In genomic region chr10:44456757-44457595, GRCm38 (mm10) we compare ENCODE assay signal across 8 mouse cellular contexts.
DNase-seq lines count a peak whose midpoint lies in the region; ATAC-seq lines count a peak whose summit lies in the region.

No protein-coding gene starts in this region.

- no peak for ATAC-seq in embryonic facial prominence, embryonic 11.5 days (replicated peaks; ENCODE audit: insufficient number of reproducible peaks, low FRiP score, low TSS enrichment, low read depth)
- no peak for ATAC-seq in midbrain, embryonic 16.5 days

- peak overlapping the region; percentile 53 for H3K4me3 ChIP-seq in embryonic facial prominence, embryonic 11.5 days (ENCODE audit: low read depth, low read length)
- peak overlapping the region; percentile 59 for H3K4me3 ChIP-seq in limb, embryonic 10.5 days
- H3K4me3 ChIP-seq in midbrain, embryonic 16.5 days (ENCODE audit: low read depth, low read length) = peak overlapping the region; percentile 72

- no peaks in the 10 kb centered on the region for H3K4me1 ChIP-seq in embryonic facial prominence, embryonic 11.5 days (ENCODE audit: control insufficient read depth, insufficient read depth, low read length)
- H3K4me1 ChIP-seq in limb, embryonic 10.5 days = peaks cover 66% of the 10 kb centered on the region
- H3K4me1 ChIP-seq in midbrain, embryonic 16.5 days (ENCODE audit: control insufficient read depth, insufficient read depth, low read length) = peaks cover 17% of the 10 kb centered on the region

- H3K4me2 ChIP-seq in embryonic facial prominence, embryonic 11.5 days (ENCODE audit: low read depth, low read length) = peak overlapping the region; percentile 95
- H3K4me2 ChIP-seq in midbrain, embryonic 16.5 days (ENCODE audit: low read length) = peak overlapping the region; percentile 97

- H3K36me3 ChIP-seq in embryonic facial prominence, embryonic 11.5 days (replicated peaks; ENCODE audit: control insufficient read depth, insufficient read depth, low read depth, low read length) = no peaks in the 10 kb centered on the region
- H3K36me3 ChIP-seq in limb, embryonic 10.5 days = no peaks in the 10 kb centered on the region
- H3K36me3 ChIP-seq in midbrain, embryonic 16.5 days (ENCODE audit: control insufficient read depth, insufficient read depth, low read length) = no peaks in the 10 kb centered on the region

- WGBS in embryonic facial prominence, embryonic 11.5 days = 2% methylated on average over 31 of the region's 31 CpGs
- 1% methylated on average over 31 of the region's 31 CpGs for WGBS in limb, embryonic 10.5 days
- 1% methylated on average over 31 of the region's 31 CpGs for WGBS in midbrain, embryonic 16.5 days

- H3K27ac ChIP-seq in embryonic facial prominence, embryonic 11.5 days (replicated peaks; ENCODE audit: low read depth, low read length) = no peak overlapping the region
- peak overlapping the region; percentile 58 for H3K27ac ChIP-seq in limb, embryonic 10.5 days
- no peak overlapping the region for H3K27ac ChIP-seq in midbrain, embryonic 16.5 days (ENCODE audit: low read length)

- DNase-seq in left cerebral cortex, postnatal 4 days = peak; percentile 34
- no peak for DNase-seq in left cerebral cortex, postnatal 14 days (ENCODE audit: low spot score in 2 of 2)
- DNase-seq in embryonic facial prominence, embryonic 11.5 days (ENCODE audit: low spot score) = peak; percentile 79
- DNase-seq in heart, postnatal 14 days = peak; percentile 39 to 46
- peak; percentile 71 for DNase-seq in limb, embryonic 10.5 days (ENCODE audit: low spot score)
- DNase-seq in ovary, postnatal 10 days (ENCODE audit: low spot score) = no peak
- DNase-seq in frontal cortex, postnatal 25 days (ENCODE audit: low spot score in 2 of 2) = no peak

- H3K9ac ChIP-seq in embryonic facial prominence, embryonic 11.5 days (replicated peaks; ENCODE audit: low read length) = peak overlapping the region; percentile 10; the same call in 1 of the 2 replicates
- H3K9ac ChIP-seq in midbrain, embryonic 16.5 days (ENCODE audit: low read depth, low read length) = peak overlapping the region; percentile 28; the same call in 1 of the 2 replicates

- H3K9me3 ChIP-seq in embryonic facial prominence, embryonic 11.5 days (replicated peaks; ENCODE audit: control insufficient read depth, low read length) = no peaks in the 10 kb centered on the region
- no peaks in the 10 kb centered on the region for H3K9me3 ChIP-seq in limb, embryonic 10.5 days (replicated peaks)
- H3K9me3 ChIP-seq in midbrain, embryonic 16.5 days (replicated peaks; ENCODE audit: control insufficient read depth, low read length, poor library complexity, severe bottlenecking) = no peaks in the 10 kb centered on the region

- intact Hi-C loops in left cerebral cortex, postnatal 4 days (cut with DNase I) = loop anchor here (10.0 kb wide), 2 partner anchors 162 to 548 kb away; no protein-coding TSS in a partner anchor
- intact Hi-C loops in left cerebral cortex, postnatal 14 days (cut with DNase I) = loop anchor here (5.0 kb wide), 5 partner anchors 70 to 585 kb away; partner anchors contain the start of gene Prdm1
- intact Hi-C loops in heart, postnatal 14 days (cut with DNase I) = loop anchor here (2.0 kb wide), 1 partner anchor 164 kb away; no protein-coding TSS in a partner anchor

- H3K27me3 ChIP-seq in embryonic facial prominence, embryonic 11.5 days (ENCODE audit: control insufficient read depth, insufficient read depth, low read length) = peaks cover 11% of the 10 kb centered on the region
- H3K27me3 ChIP-seq in limb, embryonic 10.5 days (ENCODE audit: low read depth, poor library complexity, severe bottlenecking) = peaks cover 11% of the 10 kb centered on the region; the same call in 1 of the 2 replicates
- H3K27me3 ChIP-seq in midbrain, embryonic 16.5 days (ENCODE audit: control insufficient read depth, insufficient read depth, low read depth, low read length) = peaks cover 14% of the 10 kb centered on the region

Comparison
In these comparisons a context has a peak if more than half of its experiments do, and no peak if none do; other contexts are left out.
1. DNase-seq: peak in left cerebral cortex, postnatal 4 days (single experiment), embryonic facial prominence, embryonic 11.5 days (single experiment), heart, postnatal 14 days (2 of 2) and limb, embryonic 10.5 days (single experiment); none in left cerebral cortex, postnatal 14 days (0 of 2), ovary, postnatal 10 days (single experiment) and frontal cortex, postnatal 25 days (0 of 2).
2. Peak in every context shown above with its lines, with median percentiles within 50 percentile points of each other: H3K4me3 ChIP-seq.